Mouse (Mus musculus) bone marrow, adult 2 months (tissue): ENCODE results near the gene Smarca2.

ENCODE experiments used
- CTCF ChIP-seq: fragments of 200-500 bp; IDR thresholded peaks from 2 replicates; pipeline ENCODE4 v1.5.1; 2011; ENCODE audit warnings: low read length, control low read depth; ENCODE audit not compliant: control insufficient read depth, insufficient read depth
- POLR2A ChIP-seq: fragments of 200-500 bp; IDR thresholded peaks from 2 replicates; pipeline ENCODE4 v1.6.1; 2011; ENCODE audit warnings: low read depth, mild to moderate bottlenecking, control low read depth, low read length, borderline replicate concordance; ENCODE audit not compliant: control insufficient read depth

GRCm38 (mm10) chr19:26579645-26580044 is 25.2 kb upstream of the Smarca2 start:
- TF ChIP-seq CTCF (no peak), POLR2A (no peak)
